Mouse (Mus musculus): ENCODE measurements around the gene Fgd2. TPM values are rescaled to one million over a fixed set of nuclear protein-coding genes. Genes with fewer than 3 reads are reported as not detected.

Gene Fgd2
- polyA plus RNA-seq, 1 experiment from 2014 or later: 15.4 TPM

- Histone ChIP-seq H3K4me1 (replicated peaks; ENCODE audit: control insufficient read depth, insufficient read depth, low read length) (no peaks in the 10 kb centered on the region), H3K4me2 (ENCODE audit: low read length) (no peak overlapping the region), H3K9me3 (ENCODE audit: control insufficient read depth, low read length) (no peaks in the 10 kb centered on the region), H3K27me3 (replicated peaks; ENCODE audit: control insufficient read depth, insufficient read depth, low read length) (peaks cover 22% of the 10 kb centered on the region), H3K4me3 (ENCODE audit: low read depth, low read length) (no peak overlapping the region), H3K9ac (ENCODE audit: low read length) (no peak overlapping the region), H3K27ac (ENCODE audit: low read depth) (no peak overlapping the region), H3K36me3 (ENCODE audit: control insufficient read depth, insufficient read depth, low read length) (no peaks in the 10 kb centered on the region)
- 89% methylated on average over 7 of the region's 7 CpGs for WGBS
- DNase-seq (ENCODE audit: low spot score) (no peak), ATAC-seq (replicated peaks; ENCODE audit: low FRiP score, low TSS enrichment, low read depth) (no peak)
Measured at GRCm38 (mm10) chr17:29319476-29319875, 41.2 kb upstream of the Fgd2 start.

- DNase-seq (ENCODE audit: low spot score): no peak
- Histone ChIP-seq H3K4me3 (ENCODE audit: low read depth, low read length) (no peak overlapping the region), H3K9ac (ENCODE audit: low read length) (no peak overlapping the region), H3K36me3 (ENCODE audit: control insufficient read depth, insufficient read depth, low read length) (no peaks in the 10 kb centered on the region), H3K4me2 (ENCODE audit: low read length) (no peak overlapping the region), H3K9me3 (ENCODE audit: control insufficient read depth, low read length) (no peaks in the 10 kb centered on the region), H3K4me1 (replicated peaks; ENCODE audit: control insufficient read depth, insufficient read depth, low read length) (no peaks in the 10 kb centered on the region), H3K27ac (ENCODE audit: low read depth) (no peak overlapping the region), H3K27me3 (replicated peaks; ENCODE audit: control insufficient read depth, insufficient read depth, low read length) (peaks cover 22% of the 10 kb centered on the region)
- no peak for ATAC-seq (replicated peaks; ENCODE audit: low FRiP score, low TSS enrichment, low read depth)
- WGBS: 54% methylated on average over 8 of the region's 8 CpGs
Measured at GRCm38 (mm10) chr17:29319881-29320639, 40.7 kb upstream of the Fgd2 start.

- WGBS: 23% methylated on average over 41 of the region's 41 CpGs
- peak; percentile 63 for ATAC-seq (replicated peaks; ENCODE audit: low FRiP score, low TSS enrichment, low read depth)
Measured at GRCm38 (mm10) chr17:29321765-29322602, 38.7 kb upstream of the Fgd2 start.

GRCm38 (mm10) chr17:29322603-29322962 lies 38.1 kb upstream of the Fgd2 start:
- H3K4me1 ChIP-seq (replicated peaks; ENCODE audit: control insufficient read depth, insufficient read depth, low read length): 0 out of 2 replicates have a peak, but pooled peaks cover 8% of the 10 kb centered on the region
- no peaks in the 10 kb centered on the region for H3K9me3 ChIP-seq (ENCODE audit: control insufficient read depth, low read length)
- no peak overlapping the region for H3K4me3 ChIP-seq (ENCODE audit: low read depth, low read length)
- peaks cover 29% of the 10 kb centered on the region for H3K27me3 ChIP-seq (replicated peaks; ENCODE audit: control insufficient read depth, insufficient read depth, low read length)
- H3K4me2 ChIP-seq (ENCODE audit: low read length): peak overlapping the region; percentile 36
- no peaks in the 10 kb centered on the region for H3K36me3 ChIP-seq (ENCODE audit: control insufficient read depth, insufficient read depth, low read length)
- H3K9ac ChIP-seq (ENCODE audit: low read length): no peak overlapping the region
- ATAC-seq (replicated peaks; ENCODE audit: low FRiP score, low TSS enrichment, low read depth) (peak; percentile 72), DNase-seq (ENCODE audit: low spot score) (peak; percentile 73)
- WGBS: 12% methylated on average over 18 of the region's 18 CpGs
- no peak overlapping the region for H3K27ac ChIP-seq (ENCODE audit: low read depth)

More at GRCm38 (mm10) chr17:29321765-29322602, 38.7 kb upstream of the Fgd2 start:
- Histone ChIP-seq H3K9ac (ENCODE audit: low read length) (no peak overlapping the region), H3K27ac (ENCODE audit: low read depth) (no peak overlapping the region), H3K36me3 (ENCODE audit: control insufficient read depth, insufficient read depth, low read length) (no peaks in the 10 kb centered on the region), H3K27me3 (replicated peaks; ENCODE audit: control insufficient read depth, insufficient read depth, low read length) (peaks cover 24% of the 10 kb centered on the region), H3K9me3 (ENCODE audit: control insufficient read depth, low read length) (no peaks in the 10 kb centered on the region), H3K4me3 (ENCODE audit: low read depth, low read length) (no peak overlapping the region), H3K4me1 (replicated peaks; ENCODE audit: control insufficient read depth, insufficient read depth, low read length) (0 out of 2 replicates have a peak, but pooled peaks cover 8% of the 10 kb centered on the region), H3K4me2 (ENCODE audit: low read length) (peak overlapping the region; percentile 36)
- peak; percentile 64 for DNase-seq (ENCODE audit: low spot score)

GRCm38 (mm10) chr17:29323625-29324024 lies 37.1 kb upstream of the Fgd2 start:
- Histone ChIP-seq H3K9ac (ENCODE audit: low read length) (no peak overlapping the region), H3K4me1 (replicated peaks; ENCODE audit: control insufficient read depth, insufficient read depth, low read length) (0 out of 2 replicates have a peak, but pooled peaks cover 8% of the 10 kb centered on the region), H3K36me3 (ENCODE audit: control insufficient read depth, insufficient read depth, low read length) (no peaks in the 10 kb centered on the region), H3K27ac (ENCODE audit: low read depth) (no peak overlapping the region), H3K4me2 (ENCODE audit: low read length) (no peak overlapping the region), H3K27me3 (replicated peaks; ENCODE audit: control insufficient read depth, insufficient read depth, low read length) (peaks cover 30% of the 10 kb centered on the region), H3K9me3 (ENCODE audit: control insufficient read depth, low read length) (no peaks in the 10 kb centered on the region), H3K4me3 (ENCODE audit: low read depth, low read length) (no peak overlapping the region)
- ATAC-seq (replicated peaks; ENCODE audit: low FRiP score, low TSS enrichment, low read depth) (no peak), DNase-seq (ENCODE audit: low spot score) (no peak)
- WGBS: 90% methylated on average over 3 of the region's 3 CpGs

GRCm38 (mm10) chr17:29325831-29326230 lies 34.9 kb upstream of the Fgd2 start:
- H3K4me1 ChIP-seq (replicated peaks; ENCODE audit: control insufficient read depth, insufficient read depth, low read length): 0 out of 2 replicates have a peak, but pooled peaks cover 8% of the 10 kb centered on the region
- H3K27ac ChIP-seq (ENCODE audit: low read depth): no peak overlapping the region
- no peak overlapping the region for H3K9ac ChIP-seq (ENCODE audit: low read length)
- H3K9me3 ChIP-seq (ENCODE audit: control insufficient read depth, low read length): no peaks in the 10 kb centered on the region
- no peak overlapping the region for H3K4me3 ChIP-seq (ENCODE audit: low read depth, low read length)
- peaks cover 29% of the 10 kb centered on the region for H3K27me3 ChIP-seq (replicated peaks; ENCODE audit: control insufficient read depth, insufficient read depth, low read length)
- no peak for DNase-seq (ENCODE audit: low spot score)
- no peak for ATAC-seq (replicated peaks; ENCODE audit: low FRiP score, low TSS enrichment, low read depth)
- WGBS: 66% methylated on average over 13 of the region's 13 CpGs
- H3K4me2 ChIP-seq (ENCODE audit: low read length): no peak overlapping the region; the same call in 1 of the 2 replicates
- H3K36me3 ChIP-seq (ENCODE audit: control insufficient read depth, insufficient read depth, low read length): no peaks in the 10 kb centered on the region; the same call in 1 of the 2 replicates

- 21% methylated on average over 52 of the region's 52 CpGs for WGBS
- H3K27ac ChIP-seq (ENCODE audit: low read depth): no peak overlapping the region
- H3K4me1 ChIP-seq (replicated peaks; ENCODE audit: control insufficient read depth, insufficient read depth, low read length): 0 out of 2 replicates have a peak, but pooled peaks cover 8% of the 10 kb centered on the region
- H3K4me3 ChIP-seq (ENCODE audit: low read depth, low read length): peak overlapping the region; percentile 20
- DNase-seq (ENCODE audit: low spot score): peak; percentile 70
- peaks cover 19% of the 10 kb centered on the region for H3K27me3 ChIP-seq (replicated peaks; ENCODE audit: control insufficient read depth, insufficient read depth, low read length)
- no peaks in the 10 kb centered on the region for H3K9me3 ChIP-seq (ENCODE audit: control insufficient read depth, low read length)
- no peak for ATAC-seq (replicated peaks; ENCODE audit: low FRiP score, low TSS enrichment, low read depth)
- H3K36me3 ChIP-seq (ENCODE audit: control insufficient read depth, insufficient read depth, low read length): peaks cover 9% of the 10 kb centered on the region
- peak overlapping the region; percentile 52 for H3K4me2 ChIP-seq (ENCODE audit: low read length)
- H3K9ac ChIP-seq (ENCODE audit: low read length): peak overlapping the region; percentile 30; the same call in 1 of the 2 replicates
Measured at GRCm38 (mm10) chr17:29326531-29327529, 33.9 kb upstream of the Fgd2 start.

GRCm38 (mm10) chr17:29327691-29328090 lies 33.0 kb upstream of the Fgd2 start:
- no peaks in the 10 kb centered on the region for H3K9me3 ChIP-seq (ENCODE audit: control insufficient read depth, low read length)
- no peak overlapping the region for H3K9ac ChIP-seq (ENCODE audit: low read length)
- no peak overlapping the region for H3K4me3 ChIP-seq (ENCODE audit: low read depth, low read length)
- 0 out of 2 replicates have a peak, but pooled peaks cover 8% of the 10 kb centered on the region for H3K4me1 ChIP-seq (replicated peaks; ENCODE audit: control insufficient read depth, insufficient read depth, low read length)
- H3K4me2 ChIP-seq (ENCODE audit: low read length): no peak overlapping the region
- no peak overlapping the region for H3K27ac ChIP-seq (ENCODE audit: low read depth)
- 88% methylated on average over 9 of the region's 9 CpGs for WGBS
- no peak for DNase-seq (ENCODE audit: low spot score)
- ATAC-seq (replicated peaks; ENCODE audit: low FRiP score, low TSS enrichment, low read depth): no peak
- H3K36me3 ChIP-seq (ENCODE audit: control insufficient read depth, insufficient read depth, low read length): peaks cover 18% of the 10 kb centered on the region
- peaks cover 10% of the 10 kb centered on the region for H3K27me3 ChIP-seq (replicated peaks; ENCODE audit: control insufficient read depth, insufficient read depth, low read length)

All from intestine, embryonic 14.5 days (tissue).